Mouse (Mus musculus) heart, adult 18-20 months (tissue): ENCODE data around the gene Fbxo40. TPM values are rescaled to one million over a fixed set of nuclear protein-coding genes. Genes with fewer than 3 reads are reported as not detected.
A peak's percentile ranks its signal among the peaks of the same experiment; 100 is the strongest.

ENCODE experiments used
- DNase-seq, 2 experiments: peaks; one replicate each; pipeline ENCODE4 v3.0.0; 2021 to 2022; ENCODE audit warnings: mixed read lengths in 1 of 2
- total RNA-seq, 2 experiments: library from RNA; stranded (reverse); gene quantifications; 2 replicates each; pipeline ENCODE4 v1.2.3; 2021

The Fbxo40 gene
- total RNA-seq, 2 experiments from 2014 or later, result 187 to 205 TPM

GRCm38 (mm10) chr16:36924312-36924711 is 66.0 kb downstream of the Fbxo40 start:
- no peak for DNase-seq

GRCm38 (mm10) chr16:36921980-36922379 is 68.3 kb downstream of the Fbxo40 start:
- no peak for DNase-seq

GRCm38 (mm10) chr16:36921067-36921613 is 69.1 kb downstream of the Fbxo40 start:
- no peak for DNase-seq

- no peak for DNase-seq
Observed at GRCm38 (mm10) chr16:36920410-36920809, 69.9 kb downstream of the Fbxo40 start.

GRCm38 (mm10) chr16:36918505-36918904 is 71.8 kb downstream of the Fbxo40 start:
- no peak for DNase-seq

GRCm38 (mm10) chr16:36914195-36914594 is 76.1 kb downstream of the Fbxo40 start:
- DNase-seq, result peak in 1 of 2 experiments; percentile 18

Other genes with a start within 250 kb of the Fbxo40 start
- gene Slc15a2, start 205.5 kb downstream of the Fbxo40 start, total RNA-seq, result 1 to 10 TPM; 2.1 to 5.1 TPM
- gene Iqcb1, start 162.1 kb downstream of the Fbxo40 start, total RNA-seq, result 10 to 100 TPM; 17.4 to 17.9 TPM
- 1 to 10 TPM; 1.2 to 1.5 TPM for gene Eaf2, start 115.5 kb downstream of the Fbxo40 start, total RNA-seq
- 10 to 100 TPM; 41.5 to 41.8 TPM for gene Golgb1, start 115.3 kb downstream of the Fbxo40 start, total RNA-seq
- gene Hcls1, start 55.5 kb downstream of the Fbxo40 start, total RNA-seq, result 10 to 100 TPM in 1 of 2 experiments, 1 to 10 TPM in 1; 10.0 to 12.4 TPM
- gene Polq, start 21.3 kb upstream of the Fbxo40 start, total RNA-seq, result 1 to 10 TPM; 4.4 to 5.8 TPM